Mouse (Mus musculus) liver, postnatal 0 days (tissue): ENCODE data around the gene Ndufa3. TPM values are rescaled to one million over a fixed set of nuclear protein-coding genes. Genes with fewer than 3 reads are reported as not detected.

Experiments used
- ATAC-seq: fragments of 200-750 bp; cut with Nextera tagmentation; 2 replicates; pipeline ENCODE4 v1.8.0; 2017; ENCODE audit warnings: mild to moderate bottlenecking, moderate library complexity
- DNase-seq: peaks from one replicate; pipeline ENCODE4 v3.0.0-alpha.2; 2016
- H3K27ac ChIP-seq: fragments of 300-500 bp; sonication (generic); 2 replicates; pipeline ENCODE4 v1.5.1; 2014; ENCODE audit warnings: antibody characterized with exemption, moderate library complexity, mild to moderate bottlenecking, low read depth
- H3K27me3 ChIP-seq: fragments of 300-500 bp; sonication (generic); 2 replicates; pipeline ENCODE4 v1.6.1; 2014; ENCODE audit warnings: low read length, control low read depth, mixed read lengths; ENCODE audit not compliant: insufficient read depth
- H3K36me3 ChIP-seq: fragments of 300-500 bp; sonication (generic); replicated peaks from 2 replicates; pipeline ENCODE4 v1.6.1; 2014; ENCODE audit warnings: mild to moderate bottlenecking, control low read depth, low read length, moderate library complexity, mixed read lengths; ENCODE audit not compliant: insufficient read depth
- H3K4me1 ChIP-seq: fragments of 300-500 bp; sonication (generic); 2 replicates; pipeline ENCODE4 v1.6.1; 2014; ENCODE audit warnings: antibody characterized with exemption, mild to moderate bottlenecking, control low read depth; ENCODE audit not compliant: insufficient read depth
- H3K4me2 ChIP-seq: fragments of 300-500 bp; sonication (generic); 2 replicates; pipeline ENCODE4 v1.6.1; 2014; ENCODE audit warnings: low read depth, mild to moderate bottlenecking, low read length, moderate library complexity, mixed read lengths
- H3K4me3 ChIP-seq: fragments of 300-500 bp; sonication (generic); 2 replicates; pipeline ENCODE4 v1.5.1; 2014; ENCODE audit warnings: low read depth, low read length
- H3K9ac ChIP-seq: fragments of 300-500 bp; sonication (generic); replicated peaks from 2 replicates; pipeline ENCODE4 v1.6.1; 2014; ENCODE audit warnings: mild to moderate bottlenecking, moderate library complexity
- H3K9me3 ChIP-seq: fragments of 300-500 bp; sonication (generic); 2 replicates; pipeline ENCODE4 v1.6.1; 2016; ENCODE audit warnings: mild to moderate bottlenecking, control low read depth, low read length, mixed read lengths
- CTCF ChIP-seq: sonication (generic); IDR thresholded peaks from 2 replicates; pipeline ENCODE4 v1.5.1; 2016; ENCODE audit warnings: antibody characterized with exemption, low read depth
- EP300 ChIP-seq: IDR thresholded peaks from 2 replicates; pipeline ENCODE4 v1.6.1; 2016; ENCODE audit warnings: antibody characterized with exemption, low read depth, mild to moderate bottlenecking
- WGBS: fragments of 180-500 bp; shearing (Covaris S2); extraction: QIAGEN DNeasy Blood & Tissue Kit; methylation state at CpG from one replicate; pipeline ENCODE4 v1.1.7; 2014; ENCODE audit not compliant: insufficient replicate concordance; 5-methylcytosine and 5-hydroxymethylcytosine counted together
- polyA plus RNA-seq: library from polyadenylated mRNA; unstranded; fragments of >200 nt; fragmentation: Nextera tagmentation; extraction: Ambion mirVana; gene quantifications from 2 replicates; pipeline ENCODE4 v1.2.1, GENCODE M21; 2015

The Ndufa3 gene
- polyA plus RNA-seq, 1 experiment from 2014 or later, result 415 TPM

GRCm38 (mm10) chr7:3616389-3617241 lies 558 bp upstream of the Ndufa3 start:
- H3K9ac ChIP-seq, result no peak overlapping the region
- DNase-seq (no peak), ATAC-seq (peak; percentile 61)
- H3K27ac ChIP-seq, result no peak overlapping the region
- H3K9me3 ChIP-seq, result no peaks in the 10 kb centered on the region
- H3K36me3 ChIP-seq, result peaks cover 22% of the 10 kb centered on the region
- H3K27me3 ChIP-seq, result no peaks in the 10 kb centered on the region
- TF ChIP-seq EP300, result peak; percentile 30; the same call in 1 of the 2 replicates
- TF ChIP-seq CTCF, result peak; percentile 68
- peak overlapping the region; percentile 78 for H3K4me2 ChIP-seq
- 33% methylated on average over 6 of the region's 6 CpGs for WGBS
- H3K4me3 ChIP-seq, result peak overlapping the region; percentile 75
- peaks cover 14% of the 10 kb centered on the region for H3K4me1 ChIP-seq

GRCm38 (mm10) chr7:3629030-3629429 lies 11.9 kb downstream of the Ndufa3 start:
- ATAC-seq (peak; percentile 6; the same call in 1 of the 2 replicates), DNase-seq (no peak)
- Histone ChIP-seq H3K4me3 (peak overlapping the region; percentile 73), H3K9ac (peak overlapping the region; percentile 77), H3K36me3 (peaks cover 19% of the 10 kb centered on the region), H3K4me2 (peak overlapping the region; percentile 83), H3K27me3 (no peaks in the 10 kb centered on the region), H3K4me1 (peaks cover 14% of the 10 kb centered on the region), H3K27ac (peak overlapping the region; percentile 93), H3K9me3 (no peaks in the 10 kb centered on the region)
- whole genome bisulfite sequencing, result 35% methylated on average over 4 of the region's 4 CpGs
- TF ChIP-seq EP300, result no peak
- TF ChIP-seq CTCF, result no peak

- Histone ChIP-seq H3K4me1 (peaks cover 14% of the 10 kb centered on the region), H3K27me3 (no peaks in the 10 kb centered on the region), H3K9ac (peak within 1 kb of the TSS; percentile 77), H3K4me2 (peak within 1 kb of the TSS; percentile 83), H3K9me3 (no peaks in the 10 kb centered on the region), H3K4me3 (peak within 1 kb of the TSS; percentile 73), H3K36me3 (peaks cover 17% of the 10 kb centered on the region), H3K27ac (peak within 1 kb of the TSS; percentile 93)
- TF ChIP-seq EP300, result peak; percentile 88
- TF ChIP-seq CTCF, result no peak
- DNase-seq, result peak; percentile 92
- peak; percentile 94 for ATAC-seq
- 1% methylated on average over 47 of the region's 47 CpGs for WGBS
Measured at GRCm38 (mm10) chr7:3629543-3630477, 12.6 kb downstream of the Ndufa3 start, which contains the start of the genes Tfpt and Prpf31. Gene Tfpt (minus strand): TSS chr7:3629929. Gene Prpf31 (plus strand): TSS chr7:3629985.

GRCm38 (mm10) chr7:3630478-3630815 lies 13.3 kb downstream of the Ndufa3 start:
- no peaks in the 10 kb centered on the region for H3K9me3 ChIP-seq
- TF ChIP-seq EP300 (no peak), CTCF (no peak)
- DNase-seq (no peak), ATAC-seq (no peak)
- H3K4me3 ChIP-seq, result peak overlapping the region; percentile 73
- H3K4me2 ChIP-seq, result peak overlapping the region; percentile 83
- H3K27me3 ChIP-seq, result no peaks in the 10 kb centered on the region
- peak overlapping the region; percentile 93; the same call in 1 of the 2 replicates for H3K27ac ChIP-seq
- H3K36me3 ChIP-seq, result peaks cover 22% of the 10 kb centered on the region
- peaks cover 14% of the 10 kb centered on the region for H3K4me1 ChIP-seq
- 50% methylated on average over 3 of the region's 3 CpGs for WGBS
- peak overlapping the region; percentile 77 for H3K9ac ChIP-seq

- Histone ChIP-seq H3K4me2 (no peak overlapping the region), H3K36me3 (peaks cover 33% of the 10 kb centered on the region)
Measured at GRCm38 (mm10) chr7:3643412-3643811, 26.2 kb downstream of the Ndufa3 start.

GRCm38 (mm10) chr7:3643843-3644242 lies 26.7 kb downstream of the Ndufa3 start:
- Histone ChIP-seq H3K4me1 (peaks cover 23% of the 10 kb centered on the region), H3K36me3 (peaks cover 29% of the 10 kb centered on the region), H3K4me2 (peak overlapping the region; percentile 74), H3K27ac (no peak overlapping the region), H3K4me3 (peak overlapping the region; percentile 32), H3K9me3 (no peaks in the 10 kb centered on the region), H3K9ac (no peak overlapping the region), H3K27me3 (no peaks in the 10 kb centered on the region)
- TF ChIP-seq CTCF, result no peak
- no peak for TF ChIP-seq EP300
- DNase-seq (no peak), ATAC-seq (no peak)
- 16% methylated on average over 9 of the region's 9 CpGs for WGBS

More at GRCm38 (mm10) chr7:3643412-3643811, 26.2 kb downstream of the Ndufa3 start:
- Histone ChIP-seq H3K4me3 (no peak overlapping the region), H3K4me1 (peaks cover 23% of the 10 kb centered on the region), H3K27ac (no peak overlapping the region), H3K9me3 (no peaks in the 10 kb centered on the region), H3K27me3 (no peaks in the 10 kb centered on the region), H3K9ac (no peak overlapping the region)
- no peak for TF ChIP-seq EP300
- DNase-seq (no peak), ATAC-seq (no peak)
- 36% methylated on average over 5 of the region's 5 CpGs for WGBS
